Mouse (Mus musculus) midbrain, embryonic 14.5 days (tissue): ENCODE data around the gene Aloxe3. TPM values are rescaled to one million over a fixed set of nuclear protein-coding genes. Genes with fewer than 3 reads are reported as not detected.

Experiments used
- ATAC-seq: fragments of 200-750 bp; cut with Nextera tagmentation; 2 replicates; pipeline ENCODE4 v1.8.0; 2017; ENCODE audit warnings: moderate number of reproducible peaks, moderate library complexity; ENCODE audit not compliant: low FRiP score, low TSS enrichment
- DNase-seq: peaks from one replicate; pipeline ENCODE4 v3.0.0-alpha.2; 2015
- H3K27ac ChIP-seq: fragments of 300-500 bp; sonication (generic); replicated peaks from 2 replicates; pipeline ENCODE4 v1.5.1; 2014; ENCODE audit warnings: mild to moderate bottlenecking, low read depth, low read length, moderate library complexity
- H3K27me3 ChIP-seq: fragments of 300-500 bp; sonication (generic); 2 replicates; pipeline ENCODE4 v1.6.1; 2014; ENCODE audit warnings: low read length, control low read depth, mixed read lengths; ENCODE audit not compliant: control insufficient read depth, insufficient read depth
- H3K36me3 ChIP-seq: fragments of 300-500 bp; sonication (generic); 2 replicates; pipeline ENCODE4 v1.6.1; 2014; ENCODE audit warnings: low read length, control low read depth; ENCODE audit not compliant: control insufficient read depth, insufficient read depth
- H3K4me1 ChIP-seq: fragments of 300-500 bp; sonication (generic); 2 replicates; pipeline ENCODE4 v1.6.1; 2014; ENCODE audit warnings: mild to moderate bottlenecking, antibody characterized with exemption, low read length, control low read depth; ENCODE audit not compliant: control insufficient read depth, insufficient read depth
- H3K4me2 ChIP-seq: fragments of 300-500 bp; sonication (generic); 2 replicates; pipeline ENCODE4 v1.6.1; 2014; ENCODE audit warnings: mild to moderate bottlenecking, low read length, moderate library complexity
- H3K4me3 ChIP-seq: fragments of 300-500 bp; sonication (generic); replicated peaks from 2 replicates; pipeline ENCODE4 v1.5.1; 2014; ENCODE audit warnings: low read depth, low read length
- H3K9ac ChIP-seq: fragments of 300-500 bp; sonication (generic); replicated peaks from 2 replicates; pipeline ENCODE4 v1.6.1; 2014; ENCODE audit warnings: mild to moderate bottlenecking, low read length, moderate library complexity
- H3K9me3 ChIP-seq: fragments of 300-500 bp; sonication (generic); 2 replicates; pipeline ENCODE4 v1.6.1; 2016; ENCODE audit warnings: low read length, control low read depth, mixed read lengths; ENCODE audit not compliant: control insufficient read depth
- WGBS: fragments of 180-500 bp; shearing (Covaris S2); extraction: QIAGEN DNeasy Blood & Tissue Kit; methylation state at CpG from one replicate; pipeline ENCODE4 v1.1.7; 2014; 5-methylcytosine and 5-hydroxymethylcytosine counted together
- polyA plus RNA-seq: library from polyadenylated mRNA; unstranded; fragments of >200 nt; fragmentation: Nextera tagmentation; extraction: Ambion mirVana; gene quantifications from 2 replicates; pipeline ENCODE4 v1.2.1, GENCODE M21; 2014

Gene Aloxe3
- polyA plus RNA-seq, 1 experiment from 2014 or later, result 3.2 TPM

GRCm38 (mm10) chr11:69098039-69098761 lies 27.5 kb upstream of the Aloxe3 start:
- no peak for ATAC-seq
- H3K27ac ChIP-seq, result peak overlapping the region; percentile 75
- H3K9ac ChIP-seq, result peak overlapping the region; percentile 54; the same call in 1 of the 2 replicates
- H3K9me3 ChIP-seq, result no peaks in the 10 kb centered on the region
- H3K36me3 ChIP-seq, result peaks cover 25% of the 10 kb centered on the region
- no peak for DNase-seq
- H3K4me1 ChIP-seq, result peaks cover 48% of the 10 kb centered on the region
- no peaks in the 10 kb centered on the region for H3K27me3 ChIP-seq
- peak overlapping the region; percentile 52 for H3K4me3 ChIP-seq
- 21% methylated on average over 8 of the region's 8 CpGs for WGBS
- H3K4me2 ChIP-seq, result peak overlapping the region; percentile 85

GRCm38 (mm10) chr11:69098762-69099091 lies 27.0 kb upstream of the Aloxe3 start:
- no peaks in the 10 kb centered on the region for H3K27me3 ChIP-seq
- DNase-seq (peak; percentile 94), ATAC-seq (peak; percentile 34)
- no peaks in the 10 kb centered on the region for H3K9me3 ChIP-seq
- peak overlapping the region; percentile 52 for H3K4me3 ChIP-seq
- under 1% methylated on average over 19 of the region's 19 CpGs for WGBS
- H3K9ac ChIP-seq, result peak overlapping the region; percentile 54
- peaks cover 31% of the 10 kb centered on the region for H3K36me3 ChIP-seq
- H3K27ac ChIP-seq, result peak overlapping the region; percentile 75
- H3K4me1 ChIP-seq, result peaks cover 48% of the 10 kb centered on the region
- H3K4me2 ChIP-seq, result peak overlapping the region; percentile 85

GRCm38 (mm10) chr11:69099177-69099914 lies 26.4 kb upstream of the Aloxe3 start:
- Histone ChIP-seq H3K9ac (peak overlapping the region; percentile 54), H3K27me3 (no peaks in the 10 kb centered on the region), H3K4me2 (peak overlapping the region; percentile 85), H3K4me1 (peaks cover 46% of the 10 kb centered on the region), H3K36me3 (peaks cover 37% of the 10 kb centered on the region), H3K9me3 (no peaks in the 10 kb centered on the region), H3K27ac (peak overlapping the region; percentile 75), H3K4me3 (peak overlapping the region; percentile 52)
- WGBS, result 1% methylated on average over 22 of the region's 22 CpGs
- DNase-seq, result peak; percentile 61
- no peak for ATAC-seq

GRCm38 (mm10) chr11:69099915-69100345 lies 25.8 kb upstream of the Aloxe3 start:
- Histone ChIP-seq H3K9me3 (no peaks in the 10 kb centered on the region), H3K27me3 (no peaks in the 10 kb centered on the region), H3K4me1 (peaks cover 44% of the 10 kb centered on the region), H3K4me2 (peak overlapping the region; percentile 85), H3K9ac (peak overlapping the region; percentile 54), H3K27ac (peak overlapping the region; percentile 75), H3K36me3 (peaks cover 43% of the 10 kb centered on the region), H3K4me3 (peak overlapping the region; percentile 52)
- peak; percentile 9; the same call in 1 of the 2 replicates for ATAC-seq
- DNase-seq, result peak; percentile 91
- under 1% methylated on average over 23 of the region's 23 CpGs for WGBS

GRCm38 (mm10) chr11:69100639-69101360 lies 24.9 kb upstream of the Aloxe3 start:
- H3K4me3 ChIP-seq, result peak overlapping the region; percentile 52
- peak overlapping the region; percentile 54 for H3K9ac ChIP-seq
- no peaks in the 10 kb centered on the region for H3K9me3 ChIP-seq
- DNase-seq (no peak), ATAC-seq (no peak)
- peak overlapping the region; percentile 85 for H3K4me2 ChIP-seq
- H3K27me3 ChIP-seq, result no peaks in the 10 kb centered on the region
- peaks cover 37% of the 10 kb centered on the region for H3K4me1 ChIP-seq
- no peak overlapping the region for H3K27ac ChIP-seq
- peaks cover 51% of the 10 kb centered on the region for H3K36me3 ChIP-seq
- 90% methylated on average over 20 of the region's 20 CpGs for WGBS

GRCm38 (mm10) chr11:69101604-69102402 lies 23.9 kb upstream of the Aloxe3 start:
- Histone ChIP-seq H3K9ac (no peak overlapping the region), H3K36me3 (peaks cover 61% of the 10 kb centered on the region), H3K9me3 (no peaks in the 10 kb centered on the region), H3K4me3 (no peak overlapping the region), H3K27me3 (no peaks in the 10 kb centered on the region), H3K4me2 (no peak overlapping the region), H3K4me1 (peaks cover 32% of the 10 kb centered on the region), H3K27ac (no peak overlapping the region)
- no peak for ATAC-seq
- DNase-seq, result no peak
- WGBS, result 93% methylated on average over 21 of the region's 21 CpGs

- no peak overlapping the region for H3K4me2 ChIP-seq
- ATAC-seq, result no peak
- H3K4me3 ChIP-seq, result no peak overlapping the region
- peaks cover 26% of the 10 kb centered on the region for H3K4me1 ChIP-seq
- DNase-seq, result no peak
- H3K9me3 ChIP-seq, result no peaks in the 10 kb centered on the region
- 96% methylated on average over 7 of the region's 7 CpGs for WGBS
- no peak overlapping the region for H3K27ac ChIP-seq
- H3K27me3 ChIP-seq, result no peaks in the 10 kb centered on the region
- no peak overlapping the region for H3K9ac ChIP-seq
- peaks cover 66% of the 10 kb centered on the region for H3K36me3 ChIP-seq
Observed at GRCm38 (mm10) chr11:69102403-69102725, 23.3 kb upstream of the Aloxe3 start.

GRCm38 (mm10) chr11:69103121-69103520 lies 22.6 kb upstream of the Aloxe3 start:
- Histone ChIP-seq H3K4me2 (no peak overlapping the region), H3K4me3 (no peak overlapping the region), H3K27ac (no peak overlapping the region), H3K36me3 (peaks cover 74% of the 10 kb centered on the region), H3K27me3 (no peaks in the 10 kb centered on the region), H3K9ac (no peak overlapping the region), H3K4me1 (peaks cover 19% of the 10 kb centered on the region), H3K9me3 (no peaks in the 10 kb centered on the region)
- WGBS, result 94% methylated on average over 14 of the region's 14 CpGs
- DNase-seq (no peak), ATAC-seq (no peak)
